Mouse (Mus musculus) erythroblast, embryonic 14.5 days (primary cell): ENCODE results near the gene Pdcd11.

Source experiments
- GATA1 ChIP-seq: IDR thresholded peaks from 2 replicates; pipeline ENCODE4 v1.6.1; 2012; ENCODE audit warnings: low read length, inconsistent platforms, mixed read lengths
- TAL1 ChIP-seq: IDR thresholded peaks from 3 replicates; pipeline ENCODE4 v1.6.1; 2012; ENCODE audit warnings: low read length, inconsistent platforms, mixed read lengths

GRCm38 (mm10) chr19:47144154-47144553 is 53.6 kb downstream of the Pdcd11 start, which contains the start of gene Calhm1:
- TF ChIP-seq GATA1 (no peak), TAL1 (no peak)
